Mouse (Mus musculus) E14TG2a.4 (cell line): ENCODE data around the gene Olfr850.

Source experiments
- H3K27me3 ChIP-seq: 2 replicates; pipeline ENCODE4 v1.6.1; 2014; ENCODE audit warnings: low read length, control low read depth; ENCODE audit not compliant: insufficient read depth
- H3K36me3 ChIP-seq: 2 replicates; pipeline ENCODE4 v1.6.1; 2014; ENCODE audit warnings: low read length, control low read depth; ENCODE audit not compliant: insufficient read depth
- H3K4me1 ChIP-seq: replicated peaks from 2 replicates; pipeline ENCODE4 v1.6.1; 2014; ENCODE audit warnings: low read depth, low read length, control low read depth
- H3K4me3 ChIP-seq: replicated peaks from 2 replicates; pipeline ENCODE4 v1.5.1; 2014; ENCODE audit warnings: mild to moderate bottlenecking, low read length
- H3K9me3 ChIP-seq: 2 replicates; pipeline ENCODE4 v1.6.1; 2014; ENCODE audit warnings: low read length, control low read depth
- CTCF ChIP-seq: conservative IDR thresholded peaks from 2 replicates; pipeline ENCODE4 v1.5.1; 2014; ENCODE audit warnings: low read length
- NANOG ChIP-seq: IDR thresholded peaks from 2 replicates; pipeline ENCODE4 v1.6.1; 2014; ENCODE audit warnings: borderline replicate concordance, low read length, mixed read lengths
- POU5F1 ChIP-seq: IDR thresholded peaks from 2 replicates; pipeline ENCODE4 v1.6.1; 2014; ENCODE audit warnings: low read length, borderline replicate concordance

Olfr850 gene

GRCm38 (mm10) chr9:19478148-19478547 is at the start of gene Olfr850:
Olfr850 (minus strand) TSS chr9:19478248.
- no peaks in the 10 kb centered on the region for H3K27me3 ChIP-seq
- H3K36me3 ChIP-seq = no peaks in the 10 kb centered on the region
- TF ChIP-seq NANOG = no peak
- TF ChIP-seq POU5F1 = no peak
- TF ChIP-seq CTCF = no peak

GRCm38 (mm10) chr9:19492995-19493394 is 14.9 kb upstream of the Olfr850 start, which contains the start of gene Olfr851:
Olfr851 (plus strand) TSS chr9:19493295.
- H3K4me3 ChIP-seq = no peak within 1 kb of the TSS
- H3K36me3 ChIP-seq = no peaks in the 10 kb centered on the region
- H3K4me1 ChIP-seq = no peaks in the 10 kb centered on the region
- TF ChIP-seq POU5F1 = no peak
- TF ChIP-seq CTCF = no peak
- TF ChIP-seq NANOG = no peak
- no peaks in the 10 kb centered on the region; the same call in 1 of the 2 replicates for H3K9me3 ChIP-seq
- H3K27me3 ChIP-seq = no peaks in the 10 kb centered on the region

More at GRCm38 (mm10) chr9:19478148-19478547, at the start of gene Olfr850:
- peaks cover 14% of the 10 kb centered on the region for H3K9me3 ChIP-seq
- H3K4me1 ChIP-seq = no peaks in the 10 kb centered on the region
- H3K4me3 ChIP-seq = no peak within 1 kb of the TSS

GRCm38 (mm10) chr9:19439966-19440365 is 38.1 kb downstream of the Olfr850 start, which contains the start of gene Olfr849:
Olfr849 (plus strand) TSS chr9:19440266.
- Histone ChIP-seq H3K4me3 (no peak within 1 kb of the TSS), H3K36me3 (no peaks in the 10 kb centered on the region), H3K27me3 (no peaks in the 10 kb centered on the region), H3K4me1 (no peaks in the 10 kb centered on the region), H3K9me3 (peaks cover 11% of the 10 kb centered on the region; the same call in 1 of the 2 replicates)
- TF ChIP-seq CTCF (no peak), POU5F1 (no peak), NANOG (no peak)
